In genomic region chr11:98808417-98808816, GRCm38 (mm10) we compare ENCODE assay signal across 9 mouse cellular contexts. TPM values are rescaled to one million over a fixed set of nuclear protein-coding genes. Genes with fewer than 3 reads are reported as not detected.
DNase-seq lines count a peak whose midpoint lies in the region; ATAC-seq and TF ChIP-seq lines count a peak whose summit lies in the region.
"Had no signal": no experiment of that assay in that cellular context is flagged by ENCODE, and none has a peak within 500 bp of the region (broad histone marks: within the 10 kb centered on the region; RNA-seq: fewer than 3 reads in every experiment).

No protein-coding gene starts in this region.

- peak overlapping the region; percentile 87 for H3K4me3 ChIP-seq in hindbrain, embryonic 10.5 days
- no peak overlapping the region for H3K4me3 ChIP-seq in hindbrain, embryonic 11.5 days (ENCODE audit: low read depth, low read length)
- H3K4me3 ChIP-seq in ES-E14 (ENCODE audit: insufficient read depth in 1 of 2, low read depth in 1 of 2, low read length in 2 of 2, poor library complexity in 1 of 2, severe bottlenecking in 1 of 2), result no peak overlapping the region
- no peak overlapping the region for H3K4me3 ChIP-seq in embryonic facial prominence, embryonic 15.5 days (replicated peaks)
- H3K4me3 ChIP-seq in liver, embryonic 14.5 days (ENCODE audit: insufficient read depth in 1 of 2, low read depth in 2 of 2, low read length in 2 of 2), result 0 out of 4 replicates have a peak overlapping the region, but pooled peaks of 1 of the 2 experiments have one; percentile 79

- ATAC-seq in hindbrain, embryonic 11.5 days (ENCODE audit: low FRiP score), result no peak
- ATAC-seq in embryonic facial prominence, embryonic 15.5 days (ENCODE audit: insufficient number of reproducible peaks, low FRiP score, low TSS enrichment, low read depth), result no peak
- ATAC-seq in liver, embryonic 14.5 days (ENCODE audit: insufficient read depth), result no peak
- ATAC-seq: Patski had no signal

- no peak for TF ChIP-seq CTCF in liver, embryonic 14.5 days (IDR thresholded peaks at IDR 0.05; ENCODE audit: low read depth)

- H3K36me3 ChIP-seq in hindbrain, embryonic 10.5 days, result peaks cover 78% of the 10 kb centered on the region
- peaks cover 15% of the 10 kb centered on the region; the same call in 1 of the 2 replicates for H3K36me3 ChIP-seq in hindbrain, embryonic 11.5 days (ENCODE audit: control insufficient read depth, insufficient read depth, low read length)
- peaks cover 33% of the 10 kb centered on the region for H3K36me3 ChIP-seq in ES-E14 (ENCODE audit: control insufficient read depth, insufficient read depth, low read length, poor library complexity, severe bottlenecking)
- peaks cover 64% of the 10 kb centered on the region for H3K36me3 ChIP-seq in embryonic facial prominence, embryonic 15.5 days
- peaks cover 41% of the 10 kb centered on the region for H3K36me3 ChIP-seq in liver, embryonic 14.5 days (replicated peaks; ENCODE audit: control insufficient read depth, insufficient read depth, low read depth)

- H3K4me2 ChIP-seq in hindbrain, embryonic 11.5 days (replicated peaks; ENCODE audit: low read depth, low read length), result no peak overlapping the region
- H3K4me2 ChIP-seq in embryonic facial prominence, embryonic 15.5 days (replicated peaks), result 0 out of 2 replicates have a peak overlapping the region, but pooled peaks have one; percentile 72
- peak overlapping the region; percentile 71 for H3K4me2 ChIP-seq in liver, embryonic 14.5 days (ENCODE audit: low read depth)

- TF ChIP-seq EP300 in liver, embryonic 14.5 days (IDR thresholded peaks at IDR 0.05; ENCODE audit: low read depth), result no peak

- DNase-seq in hindbrain, embryonic 10.5 days (ENCODE audit: low spot score), result no peak
- no peak for DNase-seq in hindbrain, embryonic 11.5 days (ENCODE audit: low spot score)
- DNase-seq in ES-E14 (ENCODE audit: low read depth, low spot score), result no peak
- DNase-seq in liver, embryonic 14.5 days (ENCODE audit: low read depth in 3 of 3, low spot score in 3 of 3), result no peak
- DNase-seq in adrenal gland, adult 2 months, result no peak
- no peak for DNase-seq in embryo, embryonic 10.5 days (ENCODE audit: low spot score)
- DNase-seq in spleen, postnatal 10 days (ENCODE audit: low spot score in 2 of 2), result no peak

- H3K9ac ChIP-seq in hindbrain, embryonic 11.5 days (ENCODE audit: low read depth, low read length), result no peak overlapping the region
- no peak overlapping the region for H3K9ac ChIP-seq in ES-E14 (ENCODE audit: insufficient read depth, low read depth, low read length, poor library complexity, severe bottlenecking)
- no peak overlapping the region for H3K9ac ChIP-seq in embryonic facial prominence, embryonic 15.5 days
- H3K9ac ChIP-seq in liver, embryonic 14.5 days (replicated peaks), result peak overlapping the region; percentile 82; the same call in 1 of the 2 replicates

- H3K27me3 ChIP-seq in hindbrain, embryonic 10.5 days (ENCODE audit: insufficient read depth, poor library complexity, severe bottlenecking), result no peaks in the 10 kb centered on the region
- no peaks in the 10 kb centered on the region for H3K27me3 ChIP-seq in hindbrain, embryonic 11.5 days (ENCODE audit: control insufficient read depth, insufficient read depth, low read length)
- no peaks in the 10 kb centered on the region for H3K27me3 ChIP-seq in embryonic facial prominence, embryonic 15.5 days
- H3K27me3 ChIP-seq in liver, embryonic 14.5 days (ENCODE audit: control insufficient read depth, insufficient read depth, low read length), result no peaks in the 10 kb centered on the region
- H3K27me3 ChIP-seq: Patski had no signal

- peaks cover 24% of the 10 kb centered on the region for H3K4me1 ChIP-seq in hindbrain, embryonic 10.5 days (replicated peaks)
- 0 out of 2 replicates have a peak, but pooled peaks cover 2% of the 10 kb centered on the region for H3K4me1 ChIP-seq in hindbrain, embryonic 11.5 days (replicated peaks; ENCODE audit: control insufficient read depth, insufficient read depth, low read length)
- H3K4me1 ChIP-seq in ES-E14 (ENCODE audit: control insufficient read depth in 2 of 2, insufficient read depth in 2 of 2, low read length in 2 of 2, poor library complexity in 1 of 2), result no peaks in the 10 kb centered on the region
- peaks cover 19% of the 10 kb centered on the region for H3K4me1 ChIP-seq in embryonic facial prominence, embryonic 15.5 days
- H3K4me1 ChIP-seq in liver, embryonic 14.5 days (replicated peaks; ENCODE audit: control insufficient read depth in 2 of 2, insufficient read depth in 2 of 2, low read length in 1 of 2), result peaks cover 5 to 15% of the 10 kb centered on the region in 2 experiments

- H3K27ac ChIP-seq in hindbrain, embryonic 10.5 days, result peak overlapping the region; percentile 98; the same call in 1 of the 2 replicates
- no peak overlapping the region for H3K27ac ChIP-seq in hindbrain, embryonic 11.5 days (ENCODE audit: low read depth, low read length)
- H3K27ac ChIP-seq in ES-E14 (ENCODE audit: insufficient read depth, low read depth, low read length, poor library complexity, severe bottlenecking), result no peak overlapping the region
- peak overlapping the region; percentile 99 for H3K27ac ChIP-seq in embryonic facial prominence, embryonic 15.5 days (replicated peaks)
- peak overlapping the region; percentile 53 for H3K27ac ChIP-seq in liver, embryonic 14.5 days

- 80% methylated on average over 2 of the region's 2 CpGs for WGBS in hindbrain, embryonic 10.5 days
- 87% methylated on average over 2 of the region's 2 CpGs for WGBS in hindbrain, embryonic 11.5 days
- WGBS in embryonic facial prominence, embryonic 15.5 days, result 72% methylated on average over 2 of the region's 2 CpGs
- 64% methylated on average over 2 of the region's 2 CpGs for WGBS in liver, embryonic 14.5 days (ENCODE audit: insufficient replicate concordance)

- in situ Hi-C loops in ES-E14 (cut with MboI; ENCODE audit: low sequenced_read_pairs in 2 of 2, unreplicated experiment in 2 of 2), result no loop called here

- no peaks in the 10 kb centered on the region for H3K9me3 ChIP-seq in hindbrain, embryonic 10.5 days
- H3K9me3 ChIP-seq in hindbrain, embryonic 11.5 days (ENCODE audit: control insufficient read depth, low read length), result no peaks in the 10 kb centered on the region
- H3K9me3 ChIP-seq in ES-E14 (ENCODE audit: control insufficient read depth, insufficient read depth, low read depth, low read length), result peaks cover 22% of the 10 kb centered on the region
- no peaks in the 10 kb centered on the region for H3K9me3 ChIP-seq in embryonic facial prominence, embryonic 15.5 days (replicated peaks)
- H3K9me3 ChIP-seq in liver, embryonic 14.5 days (ENCODE audit: control insufficient read depth, low read length), result no peaks in the 10 kb centered on the region

RNA-seq across cellular contexts. Expression of gene Casc3, which starts 3.7 kb away (rescaled TPM):
- 49.5 and 55.9 TPM in 2 replicates for polyA plus RNA-seq in hindbrain, embryonic 10.5 days (2016; fragmentation: Nextera tagmentation; extraction: Ambion mirVana)
- polyA plus RNA-seq in hindbrain, embryonic 11.5 days (2014; fragmentation: Nextera tagmentation; extraction: Ambion mirVana), result 44.6 and 49.6 TPM in 2 replicates
- total RNA-seq in ES-E14 (2012; rRNA removed), result 11.7 and 14.6 TPM in 2 replicates
- polyA plus RNA-seq in embryonic facial prominence, embryonic 15.5 days (2015; fragmentation: Nextera tagmentation; extraction: Ambion mirVana), result 37.0 and 42.2 TPM in 2 replicates
- 12.2 and 12.7 TPM in 2 replicates for polyA plus RNA-seq in liver, embryonic 14.5 days (2012; rRNA removed)
- 11.5 and 13.0 TPM in 2 replicates for polyA plus RNA-seq in liver, embryonic 14.5 days (2014; fragmentation: Nextera tagmentation; extraction: Ambion mirVana)
- total RNA-seq in adrenal gland, adult 2 months (2021), result 10 to 100 TPM; 30.0 to 32.3 TPM
- polyA plus RNA-seq in adrenal gland, adult 2 months (2012; rRNA removed), result 27.9 and 30.2 TPM in 2 replicates

RNA-seq across cellular contexts. Expression of gene Msl1, which starts 13.1 kb away (rescaled TPM):
- polyA plus RNA-seq in hindbrain, embryonic 10.5 days (2016; fragmentation: Nextera tagmentation; extraction: Ambion mirVana), result 24.4 and 25.2 TPM in 2 replicates
- polyA plus RNA-seq in hindbrain, embryonic 11.5 days (2014; fragmentation: Nextera tagmentation; extraction: Ambion mirVana), result 25.0 and 28.0 TPM in 2 replicates
- total RNA-seq in ES-E14 (2012; rRNA removed), result 18.3 and 27.1 TPM in 2 replicates
- 28.7 and 30.4 TPM in 2 replicates for polyA plus RNA-seq in embryonic facial prominence, embryonic 15.5 days (2015; fragmentation: Nextera tagmentation; extraction: Ambion mirVana)
- polyA plus RNA-seq in liver, embryonic 14.5 days (2012; rRNA removed), result 11.5 and 15.8 TPM in 2 replicates
- 4.5 and 4.9 TPM in 2 replicates for polyA plus RNA-seq in liver, embryonic 14.5 days (2014; fragmentation: Nextera tagmentation; extraction: Ambion mirVana)
- 10 to 100 TPM; 80.9 to 98.0 TPM for total RNA-seq in adrenal gland, adult 2 months (2021)
- 63.2 and 65.0 TPM in 2 replicates for polyA plus RNA-seq in adrenal gland, adult 2 months (2012; rRNA removed)

RNA-seq across cellular contexts. Expression of gene Rapgefl1, which starts 28.2 kb away (rescaled TPM):
- 1.1 and 2.2 TPM in 2 replicates for polyA plus RNA-seq in hindbrain, embryonic 10.5 days (2016; fragmentation: Nextera tagmentation; extraction: Ambion mirVana)
- 2.0 and 2.2 TPM in 2 replicates for polyA plus RNA-seq in hindbrain, embryonic 11.5 days (2014; fragmentation: Nextera tagmentation; extraction: Ambion mirVana)
- total RNA-seq in ES-E14 (2012; rRNA removed), result 0.98 and 1.4 TPM in 2 replicates
- polyA plus RNA-seq in embryonic facial prominence, embryonic 15.5 days (2015; fragmentation: Nextera tagmentation; extraction: Ambion mirVana), result 13.0 and 13.9 TPM in 2 replicates
- polyA plus RNA-seq in liver, embryonic 14.5 days (2012; rRNA removed), result 0.52 and 0.55 TPM in 2 replicates
- 0.05 and 0.06 TPM in 2 replicates for polyA plus RNA-seq in liver, embryonic 14.5 days (2014; fragmentation: Nextera tagmentation; extraction: Ambion mirVana)
- under 1 TPM; 0.29 to 0.79 TPM for total RNA-seq in adrenal gland, adult 2 months (2021)
- polyA plus RNA-seq in adrenal gland, adult 2 months (2012; rRNA removed), result 1.5 and 1.9 TPM in 2 replicates

RNA-seq across cellular contexts. Expression of gene Nr1d1, which starts 33.3 kb away (rescaled TPM):
- polyA plus RNA-seq in hindbrain, embryonic 10.5 days (2016; fragmentation: Nextera tagmentation; extraction: Ambion mirVana), result 1.2 and 1.5 TPM in 2 replicates
- polyA plus RNA-seq in hindbrain, embryonic 11.5 days (2014; fragmentation: Nextera tagmentation; extraction: Ambion mirVana), result 0.92 and 1.4 TPM in 2 replicates
- 2.9 and 3.3 TPM in 2 replicates for total RNA-seq in ES-E14 (2012; rRNA removed)
- polyA plus RNA-seq in embryonic facial prominence, embryonic 15.5 days (2015; fragmentation: Nextera tagmentation; extraction: Ambion mirVana), result 1.7 and 1.8 TPM in 2 replicates
- 0.54 and 0.65 TPM in 2 replicates for polyA plus RNA-seq in liver, embryonic 14.5 days (2012; rRNA removed)
- 0.56 and 0.58 TPM in 2 replicates for polyA plus RNA-seq in liver, embryonic 14.5 days (2014; fragmentation: Nextera tagmentation; extraction: Ambion mirVana)
- total RNA-seq in adrenal gland, adult 2 months (2021), result 100 to 1,000 TPM; 135 to 155 TPM
- polyA plus RNA-seq in adrenal gland, adult 2 months (2012; rRNA removed), result 404 and 577 TPM in 2 replicates

RNA-seq across cellular contexts. Expression of gene Wipf2, which starts 55.0 kb away (rescaled TPM):
- 4.6 and 4.7 TPM in 2 replicates for polyA plus RNA-seq in hindbrain, embryonic 10.5 days (2016; fragmentation: Nextera tagmentation; extraction: Ambion mirVana)
- polyA plus RNA-seq in hindbrain, embryonic 11.5 days (2014; fragmentation: Nextera tagmentation; extraction: Ambion mirVana), result 5.1 and 5.4 TPM in 2 replicates
- total RNA-seq in ES-E14 (2012; rRNA removed), result 4.7 and 5.8 TPM in 2 replicates
- 4.8 and 5.3 TPM in 2 replicates for polyA plus RNA-seq in embryonic facial prominence, embryonic 15.5 days (2015; fragmentation: Nextera tagmentation; extraction: Ambion mirVana)
- 2.0 and 2.1 TPM in 2 replicates for polyA plus RNA-seq in liver, embryonic 14.5 days (2012; rRNA removed)
- 1.1 and 1.4 TPM in 2 replicates for polyA plus RNA-seq in liver, embryonic 14.5 days (2014; fragmentation: Nextera tagmentation; extraction: Ambion mirVana)
- 10 to 100 TPM; 15.6 to 23.7 TPM for total RNA-seq in adrenal gland, adult 2 months (2021)
- 8.9 and 13.4 TPM in 2 replicates for polyA plus RNA-seq in adrenal gland, adult 2 months (2012; rRNA removed)

Comparison
In these comparisons a context has a peak if more than half of its experiments do, and no peak if none do; other contexts are left out.
1. H3K27ac ChIP-seq: peak in hindbrain, embryonic 10.5 days (single experiment), embryonic facial prominence, embryonic 15.5 days (single experiment) and liver, embryonic 14.5 days (single experiment); none in hindbrain, embryonic 11.5 days (single experiment) and ES-E14 (single experiment).